Mouse (Mus musculus): ENCODE measurements around the gene Pcdh15.

DNA sequence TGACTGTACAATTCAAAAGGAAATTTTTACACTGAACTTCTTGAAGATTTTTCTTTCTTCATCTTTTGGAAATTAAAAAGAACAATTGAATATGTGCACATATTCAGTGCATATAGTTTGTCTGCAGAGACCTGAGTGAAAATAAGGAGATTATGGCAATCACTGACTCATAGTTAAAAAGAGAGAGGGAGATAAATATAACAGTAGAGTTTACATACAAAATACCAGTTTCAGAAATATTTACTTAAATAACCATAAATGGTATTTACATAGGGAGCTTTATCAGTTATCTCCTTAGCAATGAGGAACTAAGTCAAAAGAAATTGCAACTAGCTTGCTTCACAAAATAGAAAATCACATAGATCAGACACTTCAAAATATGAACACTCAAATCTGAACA is 1030.5 kb downstream of the Pcdh15 start:
- TF ChIP-seq CTCF (IDR thresholded peaks at IDR 0.05; ENCODE audit: borderline replicate concordance, insufficient read depth, low read length) (no peak), POLR2A (IDR thresholded peaks at IDR 0.05; ENCODE audit: low read depth, low read length) (no peak)
